ENCODE assay signal across 19 mouse cellular contexts in the genomic region with DNA sequence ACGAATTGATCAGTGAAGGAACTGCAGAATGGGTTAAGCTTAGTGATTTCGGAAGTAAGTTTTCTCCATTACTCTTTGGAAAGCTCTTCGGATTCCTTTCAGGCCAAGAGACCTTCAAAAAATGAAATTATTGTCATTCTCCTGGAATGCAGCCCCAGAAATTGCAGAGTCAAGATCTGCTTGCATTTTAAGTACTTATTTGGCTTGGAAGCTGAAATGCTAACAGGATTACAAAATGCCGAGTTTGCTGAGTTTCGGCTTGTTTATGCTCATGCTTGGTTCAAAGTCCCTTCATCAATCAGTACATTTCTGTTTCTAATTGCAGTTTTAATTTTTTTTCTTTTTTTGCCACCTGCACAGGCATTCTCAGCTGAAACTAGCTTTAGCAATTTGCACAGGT.
DNase-seq lines count a peak whose midpoint lies in the region; ATAC-seq and TF ChIP-seq lines count a peak whose summit lies in the region.
"Had no signal": no experiment of that assay in that cellular context is flagged by ENCODE, and none has a peak within 500 bp of the region (broad histone marks: within the 10 kb centered on the region; RNA-seq: fewer than 3 reads in every experiment).

No protein-coding gene starts in this region.

- TF ChIP-seq CTCF in forebrain, postnatal 0 days (IDR thresholded peaks at IDR 0.05; ENCODE audit: low read depth), result no peak
- no peak for TF ChIP-seq CTCF in liver, adult 2 months (IDR thresholded peaks at IDR 0.05; ENCODE audit: low read depth, low read length)
- no peak for TF ChIP-seq CTCF in embryonic fibroblast, embryonic 13.5 days (IDR thresholded peaks at IDR 0.05; ENCODE audit: borderline replicate concordance, insufficient read depth, low read length)

- no peak overlapping the region for H3K9ac ChIP-seq in forebrain, postnatal 0 days
- H3K9ac ChIP-seq in forebrain, embryonic 12.5 days, result no peak overlapping the region
- no peak overlapping the region for H3K9ac ChIP-seq in liver, adult 2 months (ENCODE audit: low read depth, low read length)
- H3K9ac ChIP-seq: hindbrain, embryonic 12.5 days; liver, embryonic 13.5 days had no signal

- no peak for TF ChIP-seq POLR2A in liver, adult 2 months (IDR thresholded peaks at IDR 0.05; ENCODE audit: extremely low read depth, insufficient read depth, low read length)
- no peak for TF ChIP-seq POLR2A in embryonic fibroblast, embryonic 13.5 days (IDR thresholded peaks at IDR 0.05; ENCODE audit: low read depth, low read length)

- no peaks in the 10 kb centered on the region for H3K27me3 ChIP-seq in forebrain, postnatal 0 days (ENCODE audit: insufficient read depth, low read length)
- no peaks in the 10 kb centered on the region for H3K27me3 ChIP-seq in forebrain, embryonic 12.5 days
- H3K27me3 ChIP-seq in liver, adult 2 months (ENCODE audit: control insufficient read depth, insufficient read depth, low read length), result no peaks in the 10 kb centered on the region
- H3K27me3 ChIP-seq: hindbrain, embryonic 12.5 days; liver, embryonic 13.5 days had no signal

- no peak overlapping the region for H3K4me3 ChIP-seq in forebrain, postnatal 0 days (ENCODE audit: low read depth, low read length)
- H3K4me3 ChIP-seq in forebrain, embryonic 12.5 days (replicated peaks), result no peak overlapping the region
- H3K4me3 ChIP-seq in liver, adult 2 months (ENCODE audit: insufficient read depth, low read depth, low read length), result no peak overlapping the region
- H3K4me3 ChIP-seq in embryonic fibroblast, embryonic 13.5 days (ENCODE audit: insufficient read depth, low read length), result no peak overlapping the region
- H3K4me3 ChIP-seq: heart, embryonic 10.5 days; hindbrain, embryonic 12.5 days; liver, embryonic 13.5 days; midbrain, embryonic 10.5 days had no signal

- H3K4me1 ChIP-seq in forebrain, postnatal 0 days (ENCODE audit: insufficient read depth), result no peaks in the 10 kb centered on the region
- H3K4me1 ChIP-seq in forebrain, embryonic 12.5 days, result no peaks in the 10 kb centered on the region
- H3K4me1 ChIP-seq in liver, adult 2 months (ENCODE audit: control insufficient read depth, insufficient read depth, low read length), result peaks cover 8% of the 10 kb centered on the region
- no peaks in the 10 kb centered on the region for H3K4me1 ChIP-seq in embryonic fibroblast, embryonic 13.5 days (ENCODE audit: control insufficient read depth, insufficient read depth, low read length)
- H3K4me1 ChIP-seq: heart, embryonic 10.5 days; hindbrain, embryonic 12.5 days; liver, embryonic 13.5 days; midbrain, embryonic 10.5 days had no signal

- peak; percentile 7 for DNase-seq in forebrain, postnatal 0 days
- peak; percentile 93 for DNase-seq in liver, adult 2 months (ENCODE audit: extremely low read depth, low read depth, low spot score)
- DNase-seq in liver, result no peak
- DNase-seq in lung, postnatal 25 days (ENCODE audit: low spot score), result peak; percentile 10
- DNase-seq in retina, postnatal 1 day, result no peak
- DNase-seq: adrenal gland, postnatal 25 days; B cell, adult 2 months; cerebellum, adult 11-12 months; cerebellum, postnatal 25 days; embryo, embryonic 11 days; liver, embryonic 13.5 days; right cerebral cortex, postnatal 4 days; thymus, adult 18-20 months had no signal

- H3K79me2 ChIP-seq in liver, adult 2 months (ENCODE audit: control insufficient read depth, insufficient read depth, low read length), result no peaks in the 10 kb centered on the region

- no peak overlapping the region for H3K4me2 ChIP-seq in forebrain, postnatal 0 days (ENCODE audit: low read depth)
- no peak overlapping the region for H3K4me2 ChIP-seq in forebrain, embryonic 12.5 days
- H3K4me2 ChIP-seq: hindbrain, embryonic 12.5 days; liver, embryonic 13.5 days had no signal

- H3K9me3 ChIP-seq in forebrain, postnatal 0 days (ENCODE audit: low read length), result no peaks in the 10 kb centered on the region
- H3K9me3 ChIP-seq in forebrain, embryonic 12.5 days, result no peaks in the 10 kb centered on the region
- H3K9me3 ChIP-seq: heart, embryonic 10.5 days; hindbrain, embryonic 12.5 days; liver, embryonic 13.5 days; midbrain, embryonic 10.5 days had no signal

- ATAC-seq in forebrain, postnatal 0 days, result no peak
- no peak for ATAC-seq in forebrain, embryonic 12.5 days (ENCODE audit: low FRiP score)
- ATAC-seq: forebrain, embryonic 14.5 days had no signal

- H3K27ac ChIP-seq in forebrain, postnatal 0 days (ENCODE audit: low read depth, low read length), result no peak overlapping the region
- H3K27ac ChIP-seq in forebrain, embryonic 12.5 days, result no peak overlapping the region
- H3K27ac ChIP-seq in liver, adult 2 months (replicated peaks; ENCODE audit: insufficient read depth, low read depth, low read length), result no peak overlapping the region
- peak overlapping the region; percentile 80 for H3K27ac ChIP-seq in embryonic fibroblast, embryonic 13.5 days (ENCODE audit: insufficient read depth, low read length)
- H3K27ac ChIP-seq: heart, embryonic 10.5 days; hindbrain, embryonic 12.5 days; liver, embryonic 13.5 days; midbrain, embryonic 10.5 days had no signal

- WGBS in forebrain, postnatal 0 days, result 69% methylated on average over 5 of the region's 5 CpGs
- WGBS in forebrain, embryonic 12.5 days, result 81% methylated on average over 5 of the region's 5 CpGs
- WGBS in liver, adult 2 months, result 22% methylated on average over 5 of the region's 5 CpGs

- H3K36me3 ChIP-seq in forebrain, postnatal 0 days (ENCODE audit: insufficient read depth), result no peaks in the 10 kb centered on the region
- no peaks in the 10 kb centered on the region for H3K36me3 ChIP-seq in forebrain, embryonic 12.5 days (replicated peaks)
- H3K36me3 ChIP-seq in liver, adult 2 months (ENCODE audit: control insufficient read depth, insufficient read depth, low read length), result no peaks in the 10 kb centered on the region
- H3K36me3 ChIP-seq: heart, embryonic 10.5 days; hindbrain, embryonic 12.5 days; liver, embryonic 13.5 days; midbrain, embryonic 10.5 days had no signal

Comparison
In these comparisons a context has a peak if more than half of its experiments do, and no peak if none do; other contexts are left out.
1. DNase-seq: peak in forebrain, postnatal 0 days (single experiment), liver, adult 2 months (single experiment) and lung, postnatal 25 days (single experiment); none in liver (single experiment) and retina, postnatal 1 day (single experiment).